Mouse (Mus musculus) right cerebral cortex, adult 18-20 months (tissue): ENCODE data around the gene Acd.

Source experiments
- DNase-seq: peaks from one replicate; pipeline ENCODE4 v3.0.0; 2022; ENCODE audit warnings: mixed read lengths

The Acd gene

DNA sequence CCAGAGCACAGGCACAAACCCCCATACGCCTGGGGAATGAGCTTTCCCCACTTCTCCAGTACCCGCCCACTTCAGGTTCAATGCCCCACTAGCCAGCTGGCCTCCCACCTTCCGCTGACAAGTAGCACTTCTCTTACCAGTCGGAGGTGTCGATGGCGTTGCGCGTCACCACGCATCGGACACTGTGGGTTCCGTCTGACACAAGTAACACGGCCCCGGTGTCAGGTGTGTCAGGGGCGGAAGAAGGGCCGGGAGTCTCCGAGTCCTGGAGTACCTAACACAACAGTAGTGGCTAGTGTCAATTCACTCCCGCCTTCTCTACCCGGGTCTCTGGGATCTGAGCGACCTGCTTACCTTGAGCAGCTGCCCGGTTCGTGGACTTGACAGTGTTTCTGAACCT, 336 bp downstream of the Acd start:
- peak; percentile 76 for DNase-seq

DNA sequence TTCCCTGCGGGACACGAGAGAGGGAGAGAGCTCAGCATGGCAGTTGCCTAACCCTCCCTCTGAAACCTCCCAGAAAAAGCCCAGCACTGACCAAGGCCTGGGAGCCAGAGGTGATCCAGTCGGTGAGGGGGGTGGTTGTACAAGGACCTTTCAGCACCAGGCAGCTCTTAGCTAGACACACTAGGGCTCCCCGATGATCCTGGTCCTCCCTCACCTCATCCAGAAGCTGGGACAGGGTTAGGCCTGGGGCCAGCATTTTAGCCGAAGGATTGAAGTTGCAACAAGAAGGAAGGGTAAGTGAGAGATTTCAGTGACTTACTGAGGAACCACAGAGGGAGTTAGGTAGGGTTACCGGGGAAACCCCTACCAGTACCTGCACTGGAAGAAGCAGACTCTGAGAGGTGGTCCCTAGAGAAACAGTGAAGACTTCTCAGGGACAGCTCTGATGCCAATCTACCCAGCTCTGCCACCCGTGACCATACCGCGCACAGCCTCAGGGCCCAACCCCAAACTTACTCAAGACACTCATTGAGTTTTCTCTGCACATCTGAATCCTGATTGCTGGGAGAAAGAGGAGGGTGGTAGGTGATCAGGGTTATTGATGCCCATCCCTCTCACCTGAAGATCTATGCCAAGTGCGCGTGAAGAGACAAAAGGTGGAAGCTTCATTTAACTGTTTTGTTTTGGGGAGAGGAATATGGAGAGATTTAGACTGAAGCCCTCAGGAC, 1.2 kb downstream of the Acd start:
- no peak for DNase-seq

- no peak for DNase-seq
Measured at GRCm38 (mm10) chr8:105698734-105699133, 2.2 kb downstream of the Acd start.

GRCm38 (mm10) chr8:105697196-105697780, 3.6 kb downstream of the Acd start:
- DNase-seq, result no peak

DNA sequence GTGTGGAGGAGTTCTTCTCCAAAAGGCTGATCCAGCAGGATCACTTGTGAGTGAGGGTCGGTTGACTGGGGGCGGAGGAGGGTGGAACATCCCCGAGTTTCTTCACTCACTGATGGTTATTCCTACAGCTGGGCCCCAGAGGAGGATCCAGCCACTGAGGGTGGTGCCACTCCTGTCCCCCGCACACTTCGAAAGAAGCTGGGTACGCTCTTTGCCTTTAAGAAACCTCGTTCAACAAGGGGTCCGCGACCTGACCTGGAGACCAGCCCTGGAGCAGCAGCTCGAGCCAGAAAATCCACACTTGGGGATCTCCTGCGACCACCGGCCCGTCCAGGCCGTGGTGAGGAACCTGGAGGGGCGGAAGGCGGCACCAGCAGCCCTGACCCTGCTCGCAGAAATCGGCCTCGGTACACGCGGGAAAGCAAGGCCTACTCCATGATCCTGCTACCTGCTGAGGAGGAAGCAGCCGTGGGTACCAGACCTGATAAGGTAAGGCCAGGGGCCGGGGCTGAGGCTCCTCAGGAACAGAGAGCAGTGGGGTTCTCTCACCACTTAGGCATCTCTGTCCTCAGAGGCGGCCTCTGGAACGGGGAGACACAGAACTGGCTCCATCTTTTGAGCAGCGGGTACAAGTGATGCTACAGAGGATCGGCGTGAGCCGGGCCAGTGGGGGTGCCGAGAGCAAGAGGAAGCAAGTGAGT, 5.7 kb downstream of the Acd start:
- DNase-seq, result no peak

DNA sequence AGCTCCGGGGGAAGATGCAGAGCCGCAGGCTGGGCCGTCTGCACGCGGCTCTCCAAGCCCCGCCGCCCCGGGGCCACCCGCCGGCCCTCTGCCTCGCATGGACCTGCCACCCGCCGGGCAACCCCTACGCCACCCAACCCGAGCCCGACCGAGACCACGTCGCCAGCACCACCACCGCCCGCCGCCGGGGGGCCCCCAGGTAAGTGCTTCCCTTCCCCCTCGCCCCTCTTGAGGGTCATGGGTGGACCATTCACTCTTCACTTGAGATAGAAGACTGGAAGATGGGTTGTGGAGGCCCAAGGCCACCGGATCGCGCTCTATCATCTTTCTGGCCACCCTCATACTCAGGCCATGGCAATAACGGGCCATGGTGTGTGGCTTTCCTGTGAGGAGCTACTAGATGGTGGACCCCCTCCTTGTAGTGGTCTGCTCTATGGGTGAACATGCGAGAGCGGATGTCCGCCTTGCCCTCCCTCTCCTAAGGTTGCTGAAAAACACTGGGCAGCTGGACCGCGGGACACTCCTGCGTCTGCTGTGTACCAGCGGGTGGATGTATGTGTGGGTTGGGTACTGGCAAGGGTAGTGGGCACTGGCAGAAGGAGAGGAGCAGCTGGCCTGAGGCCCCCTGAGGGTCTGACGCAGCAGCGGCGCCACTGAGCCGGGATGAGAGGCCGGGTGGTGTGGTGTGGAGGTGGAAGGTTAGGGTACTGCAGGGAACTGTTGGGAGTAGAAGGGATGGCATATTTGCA, 6.7 kb downstream of the Acd start:
- DNase-seq, result peak; percentile 38

DNA sequence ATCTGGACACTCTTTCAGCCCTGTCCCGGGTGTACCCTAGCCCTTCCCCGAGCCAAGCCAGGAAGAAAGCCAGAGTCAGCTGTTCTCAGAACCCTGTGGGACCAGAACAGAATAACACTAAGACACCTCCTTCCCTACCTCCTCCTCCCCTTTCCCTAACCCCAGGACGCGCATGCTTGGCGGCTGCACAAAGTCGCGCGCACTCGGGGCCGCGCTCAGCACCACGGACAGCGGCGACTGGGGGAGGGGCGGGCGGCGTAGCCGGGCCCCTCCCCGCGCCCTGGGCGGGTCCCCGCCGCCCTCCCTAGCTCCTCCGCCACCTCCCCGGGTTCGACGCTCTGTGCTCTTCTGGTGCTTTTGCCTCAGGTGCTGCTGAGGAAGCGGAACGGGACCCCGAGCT, 7.3 kb downstream of the Acd start:
- peak; percentile 85 for DNase-seq

- no peak for DNase-seq
Measured at GRCm38 (mm10) chr8:105692449-105693182, 8.3 kb downstream of the Acd start.

- DNase-seq, result no peak
Measured at GRCm38 (mm10) chr8:105690978-105691377, 9.9 kb downstream of the Acd start.

GRCm38 (mm10) chr8:105689983-105690360, 10.9 kb downstream of the Acd start:
- no peak for DNase-seq

- no peak for DNase-seq
Measured at GRCm38 (mm10) chr8:105689256-105689982, 11.5 kb downstream of the Acd start.

GRCm38 (mm10) chr8:105688242-105688752, 12.6 kb downstream of the Acd start:
- DNase-seq, result no peak

DNA sequence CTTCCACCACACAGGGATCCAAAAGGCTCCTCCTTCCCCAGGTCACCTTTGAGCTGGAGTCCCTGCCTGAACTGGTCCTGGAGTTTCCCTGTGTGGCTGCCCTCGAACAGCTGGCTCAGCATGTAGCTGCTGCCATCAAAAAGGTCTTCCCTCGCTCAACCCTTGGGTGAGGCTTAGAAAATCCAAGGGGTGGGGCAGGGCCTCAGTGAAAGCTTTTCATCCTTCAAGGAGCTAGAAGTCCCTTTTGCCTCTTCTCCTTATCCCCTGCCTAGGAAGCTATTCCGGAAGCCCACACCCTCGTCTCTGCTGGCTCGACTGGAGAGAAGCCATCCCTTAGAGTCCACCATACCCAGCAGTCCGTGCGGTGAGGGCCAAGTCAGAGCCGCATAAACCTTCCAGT, 13.4 kb downstream of the Acd start:
- no peak for DNase-seq

GRCm38 (mm10) chr8:105686551-105686950, 14.4 kb downstream of the Acd start:
- DNase-seq, result no peak

- no peak for DNase-seq
Measured at GRCm38 (mm10) chr8:105685796-105686308, 15.1 kb downstream of the Acd start, which contains the start of gene Carmil2. TSS of gene Carmil2 (plus strand) at chr8:105686274.

DNA sequence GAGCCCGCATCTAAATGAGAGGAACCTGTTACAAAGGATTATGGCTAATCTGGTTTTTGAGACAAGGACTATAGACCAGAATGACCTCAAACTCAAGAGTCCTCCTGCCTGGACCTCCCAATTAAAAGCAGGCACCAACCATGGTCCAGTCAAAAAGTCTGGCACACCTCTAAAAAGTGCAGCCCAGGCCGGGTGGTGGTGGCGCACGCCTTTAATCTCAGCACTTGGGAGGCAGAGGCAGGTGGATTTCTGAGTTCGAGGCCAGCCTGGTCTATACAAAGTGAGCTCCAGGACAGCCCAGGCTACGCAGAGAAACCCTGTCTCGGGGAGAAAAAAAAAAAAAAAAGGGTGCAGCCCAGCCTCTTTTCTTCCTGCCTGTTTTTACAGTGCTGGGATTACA, 15.6 kb downstream of the Acd start:
- DNase-seq, result no peak

DNA sequence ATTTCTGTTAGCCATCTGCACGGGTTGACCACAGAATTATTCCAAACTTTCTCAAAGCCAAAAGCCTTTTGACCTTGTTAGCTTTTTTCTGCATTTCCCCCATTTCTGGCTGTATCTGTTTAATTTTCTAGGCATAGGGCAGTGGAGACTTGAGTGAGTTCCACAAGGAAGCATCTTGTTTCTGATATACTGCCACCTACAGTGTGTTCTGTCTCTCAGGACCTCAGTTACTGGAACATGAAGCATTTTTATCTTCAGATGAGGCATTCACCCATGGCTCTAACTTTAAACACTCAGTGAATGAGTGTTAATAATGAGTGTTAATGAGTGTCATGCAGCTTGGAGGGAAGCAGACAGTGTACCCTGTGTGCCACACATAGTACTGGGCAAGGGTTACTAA, 23.0 kb downstream of the Acd start:
- DNase-seq, result no peak

- peak; percentile 12 for DNase-seq
Measured at GRCm38 (mm10) chr8:105661167-105661566, 39.7 kb downstream of the Acd start.

DNA sequence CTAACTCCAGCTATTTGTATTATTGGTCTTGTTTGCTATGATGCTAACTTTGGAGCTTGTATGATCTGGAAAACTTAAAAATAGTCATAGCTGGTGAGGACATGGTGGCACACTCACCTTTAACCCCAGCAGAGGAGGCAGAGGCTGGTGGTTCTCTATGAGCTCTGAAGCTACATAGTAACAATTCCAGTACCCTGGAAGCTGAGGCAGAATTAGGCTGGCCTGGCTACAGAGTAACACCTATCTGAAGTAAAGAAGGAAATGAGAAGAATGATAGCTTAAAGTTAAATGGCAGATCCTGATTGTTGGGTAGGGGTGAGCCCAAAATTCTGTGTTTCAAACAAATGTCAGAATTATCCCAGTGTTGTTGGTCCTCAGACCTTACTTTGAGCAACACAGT, 43.3 kb downstream of the Acd start:
- DNase-seq, result no peak

- no peak for DNase-seq
Measured at GRCm38 (mm10) chr8:105648929-105649328, 52.0 kb downstream of the Acd start.
